Mouse (Mus musculus): ENCODE measurements around the gene Bpifb1. TPM values are rescaled to one million over a fixed set of nuclear protein-coding genes. Genes with fewer than 3 reads are reported as not detected.
"Not testable (repeated sequence)": the region's sequence is repeated elsewhere in the genome, so short reads cannot be mapped to it uniquely, and the experiment has no call there.

Gene Bpifb1
- total RNA-seq (2021), result under 1 TPM in 1 of 2 experiments, not detected in 1; 0.21 TPM
- long read RNA-seq, experiment 1, result 0 reads
- long read RNA-seq, experiment 2, result 0 reads

GRCm38 (mm10) chr2:154190546-154191258, at the start of gene Bpifb1:
Gene Bpifb1 (plus strand): TSS chr2:154190818.
- no peak for DNase-seq (ENCODE audit: low spot score in 2 of 2)

- DNase-seq (ENCODE audit: low spot score in 2 of 2), result no peak
Measured at GRCm38 (mm10) chr2:154142580-154142979, 48.0 kb upstream of the Bpifb1 start, which contains the start of gene Bpifa1. Gene Bpifa1 (plus strand): TSS chr2:154142880.

- no peak for DNase-seq (ENCODE audit: low spot score in 2 of 2)
Measured at GRCm38 (mm10) chr2:154143735-154144134, 46.9 kb upstream of the Bpifb1 start.

- no peak for DNase-seq (ENCODE audit: low spot score in 2 of 2)
Measured at GRCm38 (mm10) chr2:154147496-154147895, 43.1 kb upstream of the Bpifb1 start.

- DNase-seq (ENCODE audit: low spot score in 2 of 2), result peak; percentile 26 to 63
Measured at GRCm38 (mm10) chr2:154158433-154158832, 32.2 kb upstream of the Bpifb1 start.

GRCm38 (mm10) chr2:154162307-154162706, 28.3 kb upstream of the Bpifb1 start, which contains the start of gene Bpifa5:
Gene Bpifa5 (plus strand): TSS chr2:154162607.
- DNase-seq (ENCODE audit: low spot score in 2 of 2), result no peak

GRCm38 (mm10) chr2:154163306-154163705, 27.3 kb upstream of the Bpifb1 start:
- no peak for DNase-seq (ENCODE audit: low spot score in 2 of 2)

GRCm38 (mm10) chr2:154169172-154169571, 21.4 kb upstream of the Bpifb1 start:
- no peak for DNase-seq (ENCODE audit: low spot score in 2 of 2)

GRCm38 (mm10) chr2:154171621-154172020, 19.0 kb upstream of the Bpifb1 start:
- DNase-seq (ENCODE audit: low spot score in 2 of 2), result no peak

GRCm38 (mm10) chr2:154173313-154173712, 17.3 kb upstream of the Bpifb1 start:
- peak; percentile 20 to 34 for DNase-seq (ENCODE audit: low spot score in 2 of 2)

GRCm38 (mm10) chr2:154181900-154182299, 8.7 kb upstream of the Bpifb1 start:
- not testable (repeated sequence) for DNase-seq (ENCODE audit: low spot score in 2 of 2)

- peak; percentile 28 to 37 for DNase-seq (ENCODE audit: low spot score in 2 of 2)
Measured at GRCm38 (mm10) chr2:154183061-154183460, 7.6 kb upstream of the Bpifb1 start.

GRCm38 (mm10) chr2:154185319-154185718, 5.3 kb upstream of the Bpifb1 start:
- DNase-seq (ENCODE audit: low spot score in 2 of 2), result no peak

- DNase-seq (ENCODE audit: low spot score in 2 of 2), result no peak
Measured at GRCm38 (mm10) chr2:154185748-154186147, 4.9 kb upstream of the Bpifb1 start.

GRCm38 (mm10) chr2:154187468-154187867, 3.1 kb upstream of the Bpifb1 start:
- DNase-seq (ENCODE audit: low spot score in 2 of 2), result no peak

GRCm38 (mm10) chr2:154189877-154190434, 662 bp upstream of the Bpifb1 start:
- no peak for DNase-seq (ENCODE audit: low spot score in 2 of 2)

- no peak for DNase-seq (ENCODE audit: low spot score in 2 of 2)
Measured at GRCm38 (mm10) chr2:154192141-154192540, 1.5 kb downstream of the Bpifb1 start.

GRCm38 (mm10) chr2:154193071-154193470, 2.5 kb downstream of the Bpifb1 start:
- no peak for DNase-seq (ENCODE audit: low spot score in 2 of 2)

GRCm38 (mm10) chr2:154193994-154194504, 3.4 kb downstream of the Bpifb1 start:
- no peak for DNase-seq (ENCODE audit: low spot score in 2 of 2)

GRCm38 (mm10) chr2:154197036-154197435, 6.4 kb downstream of the Bpifb1 start:
- DNase-seq (ENCODE audit: low spot score in 2 of 2), result no peak

GRCm38 (mm10) chr2:154204630-154205029, 14.0 kb downstream of the Bpifb1 start:
- DNase-seq (ENCODE audit: low spot score in 2 of 2), result peak in 1 of 2 experiments; percentile 17

- no peak for DNase-seq (ENCODE audit: low spot score in 2 of 2)
Measured at GRCm38 (mm10) chr2:154206908-154207307, 16.3 kb downstream of the Bpifb1 start.

Measured in left cerebral cortex, adult 18-20 months (tissue).